Mouse (Mus musculus): ENCODE data around the gene Dync1h1. TPM values are rescaled to one million over a fixed set of nuclear protein-coding genes. Genes with fewer than 3 reads are reported as not detected.

Dync1h1 gene
- polyA plus RNA-seq (2012; rRNA removed): 312 and 378 TPM in 2 replicates

GRCm38 (mm10) chr12:110601241-110602218 is at the start of gene Dync1h1:
Gene Dync1h1, plus strand, starts transcription at chr12:110601452.

GRCm38 (mm10) chr12:110682561-110683299 is 81.5 kb downstream of the Dync1h1 start, which contains the start of gene 1700001K19Rik:
Gene 1700001K19Rik, minus strand, starts transcription at chr12:110682619.

DNA sequence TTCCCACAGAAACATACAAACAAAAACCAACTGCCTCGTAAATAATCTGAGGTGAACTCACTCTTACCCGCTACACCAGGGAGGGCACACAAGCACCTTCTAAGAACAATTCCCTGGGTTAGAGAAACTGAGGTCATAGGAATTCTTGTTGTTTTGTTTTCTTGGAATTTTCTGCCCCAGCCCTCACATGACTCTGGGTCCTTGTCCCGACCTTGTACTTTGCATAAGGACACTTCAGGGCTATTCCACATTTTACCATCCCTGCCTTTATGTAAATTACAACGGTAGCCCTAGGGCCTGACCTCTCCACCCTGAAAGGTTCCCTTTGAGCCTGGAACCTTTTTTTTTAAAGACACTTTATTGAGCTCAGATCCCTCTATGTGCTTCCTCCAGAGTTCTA is 101.3 kb downstream of the Dync1h1 start, which contains the start of gene Hsp90aa1:
Hsp90aa1 (minus strand) TSS at position 173 of the 400 bp plus-strand sequence.

Other genes starting within 250 kb of the Dync1h1 start
- gene Ppp2r5c, start 154.3 kb upstream of the Dync1h1 start, polyA plus RNA-seq (2012; rRNA removed): 24.5 and 25.9 TPM in 2 replicates
- not detected in 2 replicates for gene 1700001K19Rik, start 81.2 kb downstream of the Dync1h1 start, polyA plus RNA-seq (2012; rRNA removed)
- gene Hsp90aa1, start 101.3 kb downstream of the Dync1h1 start, polyA plus RNA-seq (2012; rRNA removed): 30.2 and 38.8 TPM in 2 replicates
- gene Wdr20, start 136.5 kb downstream of the Dync1h1 start, polyA plus RNA-seq (2012; rRNA removed): 16.6 and 17.3 TPM in 2 replicates
- 1.0 and 1.3 TPM in 2 replicates for gene Mok, start 239.5 kb downstream of the Dync1h1 start, polyA plus RNA-seq (2012; rRNA removed)
- 6.0 and 6.4 TPM in 2 replicates for gene Zfp839, start 248.8 kb downstream of the Dync1h1 start, polyA plus RNA-seq (2012; rRNA removed)